Mouse (Mus musculus): ENCODE measurements around the gene St3gal6.

The St3gal6 gene

DNA sequence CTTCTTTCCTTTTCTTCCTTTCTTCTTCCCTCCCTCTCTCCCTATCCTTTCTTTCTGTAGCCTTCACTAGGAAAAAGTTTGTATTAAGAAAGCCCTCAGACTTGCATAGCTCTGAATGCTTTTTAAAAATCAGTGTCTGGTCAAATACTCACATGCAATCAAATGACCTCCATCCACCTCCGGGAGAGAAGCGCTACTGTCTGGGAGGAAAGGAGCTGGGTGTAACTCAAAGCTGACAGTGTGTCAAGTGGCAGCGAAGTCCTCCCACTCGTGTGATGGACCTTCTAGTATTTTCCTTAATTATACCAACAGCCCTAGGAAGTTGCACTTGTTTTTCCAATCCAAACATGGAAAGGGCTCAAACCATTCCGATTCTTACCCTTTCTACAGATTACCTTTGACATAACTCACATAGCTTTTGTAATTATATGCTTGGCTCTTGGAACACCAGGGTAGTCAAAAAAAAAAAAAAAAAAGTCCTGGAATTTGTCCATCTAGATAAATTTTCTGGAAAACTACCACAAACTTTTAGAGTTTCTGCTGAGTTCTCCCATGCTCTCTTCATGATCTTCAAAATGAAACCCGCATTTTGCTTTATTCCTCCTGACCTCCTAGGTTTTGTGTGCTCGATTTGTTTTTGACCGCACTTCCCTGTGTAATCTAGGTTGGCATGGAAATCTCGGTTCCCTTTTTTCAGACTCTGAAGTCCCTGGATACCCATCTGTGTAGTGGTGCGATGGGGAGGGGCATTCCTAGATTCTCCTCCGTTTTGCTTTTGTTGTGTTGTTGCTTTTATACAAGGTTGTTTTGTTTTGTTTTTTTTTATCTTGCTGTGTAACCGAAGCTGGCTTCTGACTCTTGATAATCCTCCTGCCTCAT is at the start of gene St3gal6:
TSS of gene St3gal6 (minus strand) at position 272 of the 879 bp plus-strand sequence.
- no peak for DNase-seq

DNA sequence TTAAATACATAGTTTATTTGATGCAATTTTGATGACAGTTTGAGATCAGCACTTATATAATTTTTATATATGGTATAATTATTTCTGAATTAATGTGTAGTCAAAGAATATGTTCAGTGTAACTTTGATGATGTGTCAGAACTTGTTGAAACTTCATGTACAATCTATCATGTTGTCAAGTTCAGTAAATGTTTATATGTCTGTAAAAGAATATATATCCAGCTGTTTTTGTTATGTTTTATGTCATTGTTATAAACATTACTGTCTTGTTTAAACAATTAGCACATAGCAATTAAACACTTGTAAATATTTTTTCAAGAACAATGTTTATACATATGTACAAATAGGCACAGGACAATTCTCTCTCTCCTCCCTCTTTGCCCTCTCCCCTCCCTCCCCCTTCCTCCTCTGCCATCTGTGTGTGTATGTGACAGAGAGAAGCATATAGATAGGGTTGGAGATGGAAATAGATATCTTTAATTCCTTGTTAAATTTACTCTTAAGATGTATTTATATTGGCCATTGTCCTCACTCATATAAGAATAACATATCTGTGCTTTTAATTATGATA is 46.7 kb upstream of the St3gal6 start:
- no peak for DNase-seq

DNA sequence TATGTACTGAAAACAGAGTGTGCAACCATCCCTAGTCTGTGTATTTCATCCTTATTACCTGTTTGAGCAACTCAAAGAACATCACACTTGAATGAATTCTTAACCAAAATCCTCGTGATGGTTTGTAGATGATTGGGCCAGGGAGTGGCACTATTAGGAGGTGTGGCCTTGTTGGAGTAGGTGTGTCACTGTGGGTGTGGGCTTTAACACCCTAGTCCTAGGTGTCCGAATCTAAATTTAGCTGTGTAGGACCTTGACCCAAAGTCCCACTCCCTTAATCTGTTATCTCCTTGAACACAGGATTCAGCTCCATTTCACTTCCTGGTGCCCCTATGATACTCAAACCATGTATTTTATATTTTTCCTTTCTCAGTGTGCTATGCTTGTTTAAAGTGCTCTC is 37.2 kb upstream of the St3gal6 start:
- DNase-seq: no peak

- no peak for DNase-seq
Measured at GRCm38 (mm10) chr16:58556067-58556830, 32.2 kb upstream of the St3gal6 start.

GRCm38 (mm10) chr16:58554673-58555072 is 30.6 kb upstream of the St3gal6 start:
- DNase-seq: no peak

DNA sequence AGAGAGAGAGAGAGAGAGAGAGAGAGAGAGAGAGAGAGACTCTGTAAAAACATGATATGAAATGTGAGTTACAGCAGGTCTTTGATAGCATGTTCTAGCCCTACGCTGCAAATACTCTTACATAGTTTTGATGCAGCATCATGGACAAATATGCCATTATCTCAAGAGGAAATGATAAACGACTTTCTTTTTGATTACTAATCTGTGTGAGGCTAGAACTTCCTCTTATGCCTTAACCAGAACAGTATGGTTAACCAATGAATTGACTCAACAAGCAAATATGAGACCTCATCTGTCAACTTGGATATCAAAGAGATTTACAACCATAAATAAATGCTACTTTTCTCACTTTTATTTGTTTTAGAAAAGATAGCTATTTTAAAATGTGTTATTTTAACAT is 24.0 kb upstream of the St3gal6 start:
- no peak for DNase-seq

DNA sequence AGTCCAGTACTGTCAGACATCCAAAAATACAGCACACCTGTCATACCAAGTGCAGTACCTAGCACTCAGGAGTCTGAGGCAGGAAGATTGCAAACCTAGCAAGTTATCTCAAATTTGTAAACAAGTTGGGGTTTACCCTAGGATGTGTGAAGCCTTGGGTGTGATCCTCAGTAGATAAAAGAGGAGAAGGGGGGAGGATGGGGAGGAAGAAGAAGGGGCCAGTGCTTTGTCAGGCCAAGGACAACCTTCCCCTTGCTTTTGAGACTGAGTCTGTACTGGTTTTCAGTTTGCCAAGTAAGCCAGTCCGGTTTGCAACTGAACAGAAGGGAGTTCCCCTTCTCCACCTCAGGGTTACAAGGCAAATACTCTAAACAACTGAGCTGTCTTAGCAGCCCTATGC is 22.1 kb upstream of the St3gal6 start:
- no peak for DNase-seq

DNA sequence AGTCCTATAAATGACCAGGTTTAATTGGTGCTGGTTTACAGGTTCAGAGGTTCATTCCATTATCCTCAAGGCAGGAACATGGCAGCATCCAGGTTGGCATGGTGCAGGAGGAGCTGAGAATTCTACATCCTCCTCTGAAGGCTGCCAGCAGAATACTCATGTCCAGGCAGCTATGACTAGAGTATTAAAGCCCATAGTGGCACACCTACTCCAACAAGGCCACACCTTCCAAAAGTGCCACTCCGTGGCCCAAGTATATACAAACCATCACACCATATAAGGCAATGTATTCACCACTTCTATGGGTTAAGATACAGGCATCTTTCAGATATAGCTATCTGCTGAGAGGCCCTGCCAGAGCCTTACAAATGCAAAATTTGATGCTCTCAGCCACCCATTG is 15.4 kb upstream of the St3gal6 start:
- DNase-seq: no peak

GRCm38 (mm10) chr16:58539011-58539410 is 15.0 kb upstream of the St3gal6 start:
- no peak for DNase-seq

DNA sequence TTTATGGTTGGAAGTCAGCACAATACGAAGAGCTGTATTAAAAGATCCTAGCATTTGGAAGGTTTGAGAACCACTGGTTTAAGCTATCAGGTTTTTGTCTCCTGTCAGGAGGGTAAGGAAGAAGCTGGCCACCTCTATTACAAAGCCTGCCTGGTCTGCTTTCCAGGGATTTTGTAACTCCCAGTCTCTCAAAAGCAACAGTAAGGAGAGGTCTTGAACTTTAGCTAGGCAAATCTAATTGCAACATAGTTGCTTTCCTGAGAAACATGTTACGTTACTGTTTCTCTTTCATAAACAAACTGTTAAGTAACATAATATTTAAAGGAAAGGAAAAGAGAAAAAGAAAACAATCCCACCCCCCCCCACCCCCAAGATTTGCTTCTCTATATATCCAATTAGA is 12.0 kb upstream of the St3gal6 start:
- no peak for DNase-seq

DNA sequence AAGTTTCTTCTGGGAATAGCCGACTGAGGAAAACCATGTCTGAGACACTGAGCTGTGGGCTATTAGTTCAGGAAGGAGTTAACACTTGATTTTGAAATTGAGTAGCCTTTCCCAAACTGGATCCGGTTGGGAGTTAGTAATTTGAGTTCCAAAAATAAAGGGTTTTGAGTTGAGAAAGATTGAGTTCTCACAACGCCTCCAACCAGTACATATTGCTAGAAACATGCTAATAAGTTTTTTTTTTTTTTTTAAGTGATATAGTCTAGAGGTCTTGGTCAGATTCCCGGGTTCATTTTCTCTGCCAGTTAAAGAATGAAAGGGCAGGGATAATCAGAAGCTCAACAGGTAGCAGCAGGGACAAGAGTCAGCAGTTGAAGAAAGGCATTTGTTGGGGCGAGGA is 11.2 kb upstream of the St3gal6 start:
- DNase-seq: no peak

GRCm38 (mm10) chr16:58534245-58535142 is 10.5 kb upstream of the St3gal6 start:
- no peak for DNase-seq

DNA sequence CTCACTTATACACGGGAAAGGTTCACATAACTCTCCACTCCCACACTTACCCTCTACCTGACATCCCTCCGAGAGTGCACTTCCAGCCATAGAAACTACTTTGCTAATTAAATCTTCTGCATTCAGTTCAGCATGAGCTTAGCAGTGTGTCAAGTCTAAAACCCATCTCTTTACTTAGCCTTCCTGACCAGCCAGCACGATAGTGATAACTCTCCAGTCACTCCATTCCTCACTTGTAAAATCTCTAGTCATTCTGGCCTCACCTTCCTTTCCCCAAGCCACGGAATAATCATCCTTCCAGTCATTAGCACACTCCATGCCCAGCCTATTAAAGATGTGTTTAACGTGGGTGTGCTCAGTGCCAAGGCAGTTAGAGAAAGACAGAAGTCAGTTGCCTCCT is 9.7 kb upstream of the St3gal6 start:
- no peak for DNase-seq

DNA sequence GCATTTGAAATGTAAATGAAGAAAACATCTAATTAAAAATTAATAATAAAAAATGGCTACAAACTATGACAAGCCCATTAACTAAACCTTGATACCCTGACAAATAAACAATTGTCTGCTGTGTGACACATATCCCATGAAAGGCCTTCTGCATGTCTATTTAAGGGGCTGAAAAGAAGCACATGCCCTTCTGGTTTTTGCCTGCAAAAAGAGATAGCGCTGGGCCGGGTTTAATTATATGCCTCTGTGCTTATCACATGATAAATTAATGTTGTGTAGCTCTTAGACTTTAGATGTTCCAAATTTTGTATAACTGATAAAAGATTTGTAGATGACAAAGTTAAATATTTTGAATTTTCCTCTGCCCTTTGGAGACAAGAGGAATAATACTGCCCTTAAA is 9.2 kb upstream of the St3gal6 start:
- no peak for DNase-seq

DNA sequence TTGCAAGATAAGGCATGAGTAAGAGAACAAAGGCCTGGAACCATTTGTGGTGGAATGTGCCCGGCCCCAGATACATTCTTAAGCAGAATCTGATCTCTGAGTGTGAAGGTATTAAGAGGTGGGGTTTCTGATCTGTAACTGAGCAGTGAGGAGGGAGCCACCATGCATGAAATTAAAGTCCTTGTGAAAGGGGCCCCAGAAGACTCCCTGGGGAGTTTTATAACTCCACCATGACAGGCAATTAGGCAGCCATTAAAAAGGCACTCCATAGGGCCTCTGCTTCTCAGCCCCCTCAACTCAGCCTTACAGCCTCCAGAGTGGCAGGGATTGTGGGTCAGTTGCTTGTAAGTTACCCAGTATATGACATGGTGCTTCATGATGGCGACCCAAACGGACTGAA is 8.5 kb upstream of the St3gal6 start:
- DNase-seq: no peak

DNA sequence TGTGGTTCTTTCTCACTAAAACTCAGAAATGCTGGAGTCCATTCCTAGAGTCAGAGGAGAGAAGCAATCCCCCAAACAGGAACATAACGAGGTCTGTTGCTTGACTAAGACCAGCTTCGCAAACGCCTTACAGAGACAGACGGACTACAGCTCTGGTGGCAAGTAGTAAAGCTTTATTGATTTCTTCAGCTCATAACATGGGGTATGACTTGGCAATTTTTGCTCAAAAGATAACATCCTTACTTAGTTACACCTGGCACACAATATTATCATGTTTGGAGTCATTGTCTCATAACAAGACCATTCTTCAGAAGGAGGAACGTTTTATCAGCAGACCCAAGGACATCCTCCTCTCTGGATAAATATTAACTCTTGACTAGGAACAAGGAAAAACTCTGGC is 3.8 kb upstream of the St3gal6 start:
- no peak for DNase-seq

DNA sequence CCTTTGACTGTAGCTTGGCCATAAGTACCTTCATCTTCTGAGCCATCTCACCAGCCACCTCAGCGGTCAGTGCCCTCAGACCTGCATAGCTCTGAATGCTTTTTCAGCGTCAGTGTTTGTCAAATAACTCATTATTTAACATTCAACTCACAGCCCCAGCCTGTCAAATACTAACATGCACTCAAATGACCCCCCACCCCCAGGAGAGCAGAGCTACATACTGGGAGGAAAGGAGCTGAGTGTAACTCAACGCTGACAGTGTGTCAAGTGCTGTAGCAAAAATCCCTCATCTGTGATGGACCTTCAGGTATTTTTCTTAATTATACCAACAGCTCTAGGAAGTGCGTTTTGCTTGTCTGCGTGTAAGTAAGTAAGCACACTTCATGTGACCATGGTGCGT is 2.7 kb upstream of the St3gal6 start:
- DNase-seq: no peak

DNA sequence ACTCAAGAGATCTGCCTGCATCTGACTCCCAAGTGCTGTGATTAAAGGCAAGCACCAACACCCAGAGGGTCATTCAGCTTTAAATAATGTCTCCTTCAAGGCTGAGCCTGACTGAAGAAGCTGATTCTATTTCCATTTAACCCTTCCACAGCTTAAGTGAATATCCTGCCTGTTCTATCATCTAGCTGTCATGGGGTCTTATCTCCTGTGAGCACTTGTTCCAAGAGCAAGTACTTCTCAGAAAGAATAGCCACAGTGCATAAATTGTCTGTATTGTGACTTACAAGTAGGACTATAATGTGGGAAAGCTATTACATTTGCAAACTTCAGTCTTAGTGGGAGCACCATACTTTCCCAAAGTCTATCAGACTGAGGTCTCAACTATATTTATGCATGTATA is 1.8 kb upstream of the St3gal6 start:
- no peak for DNase-seq

DNA sequence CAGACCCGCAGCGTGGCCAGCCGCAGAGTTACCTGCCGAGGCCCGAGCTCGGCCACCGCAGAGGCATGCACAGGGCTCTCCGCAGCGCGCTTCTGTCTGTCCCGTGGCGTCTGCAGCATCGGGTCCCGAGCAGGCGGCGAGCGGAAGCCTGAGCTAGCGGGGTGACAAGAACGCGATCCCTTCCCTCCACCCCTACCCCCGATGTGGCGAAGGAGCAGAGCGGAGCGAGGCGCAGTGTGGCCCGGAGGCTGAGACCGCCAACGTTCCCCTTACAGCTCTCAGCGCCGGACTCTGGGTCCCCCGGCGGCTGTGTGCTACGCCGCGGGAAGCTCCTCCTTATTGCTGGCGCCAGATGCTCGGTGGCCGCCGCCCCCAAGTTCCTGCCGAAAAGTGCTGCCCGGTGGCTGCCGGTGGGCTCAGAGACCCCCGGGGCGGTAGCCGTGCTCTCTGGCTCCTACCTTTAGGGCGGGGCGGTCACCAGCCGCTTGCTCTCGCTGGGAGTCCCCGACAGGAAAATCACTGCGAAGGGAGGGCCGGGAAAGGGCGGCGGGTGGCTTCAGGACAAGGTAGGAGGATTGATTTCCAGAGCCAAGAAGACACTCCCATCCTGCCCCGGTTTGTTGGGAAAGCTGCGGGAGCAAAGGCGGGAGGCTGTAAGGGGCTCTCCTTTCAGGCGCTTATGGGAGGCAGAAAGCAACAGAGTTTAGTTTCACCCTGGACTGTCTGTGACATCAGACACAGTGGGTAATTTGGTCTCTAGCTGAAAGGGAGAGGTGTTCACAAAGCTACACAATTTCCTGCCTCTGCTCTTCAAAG is 791 bp downstream of the St3gal6 start:
- DNase-seq: peak; percentile 14

- no peak for DNase-seq
Measured at GRCm38 (mm10) chr16:58522677-58523043, 1.4 kb downstream of the St3gal6 start.

DNA sequence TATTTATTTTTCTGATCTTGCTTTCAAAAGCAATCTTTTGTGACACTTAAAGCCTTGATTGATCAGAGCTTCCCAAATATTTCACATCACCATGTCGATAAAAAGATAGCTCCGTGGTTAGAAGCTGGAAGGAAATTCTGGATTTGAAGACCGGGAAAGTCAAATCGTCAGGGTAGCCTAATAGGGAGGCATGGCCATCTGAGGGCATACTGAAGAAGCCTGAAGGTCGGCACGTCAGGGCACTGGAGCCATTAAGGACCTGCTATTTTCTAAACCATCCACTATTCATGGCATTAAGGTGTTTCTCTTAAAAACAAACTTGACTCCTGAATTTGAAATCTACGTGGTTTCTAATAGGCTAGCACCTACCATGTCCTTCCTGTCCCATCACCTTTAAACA is 2.1 kb downstream of the St3gal6 start:
- DNase-seq: no peak

GRCm38 (mm10) chr16:58521182-58521581 is 2.9 kb downstream of the St3gal6 start:
- DNase-seq: no peak
